Mouse (Mus musculus): ENCODE measurements at regions not wholly inside any gene's neighbourhood (a gene's known extent, or its start where the extent isn't known, plus 50 kb on each side); places are given as distances from the start of the nearest gene placed in this dataset.

DNA sequence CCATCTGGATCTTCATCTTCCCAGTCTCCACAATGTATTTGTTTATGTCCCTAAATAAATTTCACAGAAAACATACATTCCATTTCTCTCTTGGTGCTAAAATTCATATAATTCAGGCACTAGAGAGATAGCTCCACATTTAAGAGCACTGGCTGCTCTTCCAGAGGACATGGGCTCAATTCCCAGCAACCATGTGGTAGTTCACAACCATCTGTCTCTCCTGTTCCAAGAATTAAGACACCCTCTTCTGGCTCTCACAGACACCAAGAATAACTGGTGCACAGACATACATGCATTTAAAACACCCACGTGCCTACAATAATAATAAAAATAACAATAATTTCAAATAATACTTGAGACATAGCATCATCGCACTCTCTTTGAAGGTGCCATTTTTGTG lies 347.8 kb downstream of the Meis1 start:
- H3K27me3 ChIP-seq (ENCODE audit: control insufficient read depth, insufficient read depth, low read length), result no peaks in the 10 kb centered on the region
- WGBS, result 84% methylated on average over 2 of the region's 2 CpGs

DNA sequence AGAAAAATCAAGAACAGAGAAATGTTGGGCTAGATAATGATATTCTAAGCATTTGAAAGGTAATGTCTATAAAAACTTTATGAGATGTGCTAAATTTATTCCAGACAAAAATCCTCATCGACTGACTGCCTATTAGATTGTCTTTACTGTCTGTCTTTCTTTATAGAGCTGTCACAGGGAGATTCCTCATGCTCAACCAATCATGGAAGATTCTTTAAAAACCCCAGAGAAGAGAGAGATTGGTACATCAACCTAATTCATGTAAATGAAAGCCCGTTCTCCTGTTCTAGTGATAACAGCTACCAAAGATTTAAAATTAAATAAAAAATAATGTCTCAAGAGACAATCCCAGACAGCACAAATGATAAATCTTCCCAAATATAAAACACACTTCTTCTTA lies 349.5 kb downstream of the Meis1 start:
- no peak overlapping the region for H3K27ac ChIP-seq (ENCODE audit: low read depth)
- WGBS, result 88% methylated on average over 2 of the region's 2 CpGs
- H3K9ac ChIP-seq (replicated peaks; ENCODE audit: low read depth, low read length), result no peak overlapping the region
- H3K4me1 ChIP-seq (ENCODE audit: control insufficient read depth, insufficient read depth), result no peaks in the 10 kb centered on the region
- TF ChIP-seq CTCF (IDR thresholded peaks at IDR 0.05; ENCODE audit: low read depth) (no peak), EP300 (IDR thresholded peaks at IDR 0.05; ENCODE audit: low read depth) (no peak)
- no peak for DNase-seq (ENCODE audit: low spot score)
- no peak overlapping the region for H3K4me3 ChIP-seq (ENCODE audit: low read depth, low read length)
- H3K36me3 ChIP-seq (replicated peaks; ENCODE audit: control insufficient read depth, insufficient read depth, low read length), result no peaks in the 10 kb centered on the region
- no peaks in the 10 kb centered on the region for H3K27me3 ChIP-seq (ENCODE audit: control insufficient read depth, insufficient read depth, low read length)
- H3K9me3 ChIP-seq (replicated peaks; ENCODE audit: control insufficient read depth, low read length), result no peaks in the 10 kb centered on the region
- H3K4me2 ChIP-seq (ENCODE audit: low read depth, low read length), result no peak overlapping the region
- no peak for ATAC-seq (ENCODE audit: insufficient read depth, low read depth)

More for the DNA sequence above, 347.8 kb downstream of the Meis1 start:
- no peak overlapping the region for H3K27ac ChIP-seq (ENCODE audit: low read depth)
- no peak for TF ChIP-seq EP300 (IDR thresholded peaks at IDR 0.05; ENCODE audit: low read depth)
- TF ChIP-seq CTCF (IDR thresholded peaks at IDR 0.05; ENCODE audit: low read depth), result no peak
- H3K4me1 ChIP-seq (ENCODE audit: control insufficient read depth, insufficient read depth), result no peaks in the 10 kb centered on the region
- ATAC-seq (ENCODE audit: insufficient read depth, low read depth), result no peak
- no peak overlapping the region for H3K4me3 ChIP-seq (ENCODE audit: low read depth, low read length)
- no peak overlapping the region for H3K4me2 ChIP-seq (ENCODE audit: low read depth, low read length)
- no peaks in the 10 kb centered on the region for H3K36me3 ChIP-seq (replicated peaks; ENCODE audit: control insufficient read depth, insufficient read depth, low read length)
- H3K9me3 ChIP-seq (replicated peaks; ENCODE audit: control insufficient read depth, low read length), result no peaks in the 10 kb centered on the region
- DNase-seq (ENCODE audit: low spot score), result no peak
- no peak overlapping the region for H3K9ac ChIP-seq (replicated peaks; ENCODE audit: low read depth, low read length)

DNA sequence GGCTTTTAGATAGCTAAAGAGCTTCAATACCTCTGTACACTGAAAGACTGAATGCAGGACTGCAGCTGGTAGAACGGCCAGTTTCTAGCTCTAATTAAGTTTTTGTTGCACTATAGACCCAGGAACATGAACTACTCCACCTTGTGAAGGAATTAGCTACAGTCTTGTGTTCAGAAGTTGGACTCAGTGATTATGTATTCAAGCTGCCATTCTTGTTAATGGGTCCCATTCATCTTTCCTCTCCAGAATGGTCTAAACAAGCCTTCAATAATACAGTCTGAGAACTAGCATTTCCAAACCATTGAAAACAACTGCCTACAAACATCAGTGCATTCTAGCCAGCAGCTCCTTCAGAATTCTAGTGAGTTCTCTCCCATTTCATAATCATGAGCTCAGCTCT lies 362.4 kb downstream of the Meis1 start:
- TF ChIP-seq EP300 (IDR thresholded peaks at IDR 0.05; ENCODE audit: low read depth) (no peak), CTCF (IDR thresholded peaks at IDR 0.05; ENCODE audit: low read depth) (no peak)
- WGBS, result 70% methylated on average over 1 of the region's 1 CpGs

DNA sequence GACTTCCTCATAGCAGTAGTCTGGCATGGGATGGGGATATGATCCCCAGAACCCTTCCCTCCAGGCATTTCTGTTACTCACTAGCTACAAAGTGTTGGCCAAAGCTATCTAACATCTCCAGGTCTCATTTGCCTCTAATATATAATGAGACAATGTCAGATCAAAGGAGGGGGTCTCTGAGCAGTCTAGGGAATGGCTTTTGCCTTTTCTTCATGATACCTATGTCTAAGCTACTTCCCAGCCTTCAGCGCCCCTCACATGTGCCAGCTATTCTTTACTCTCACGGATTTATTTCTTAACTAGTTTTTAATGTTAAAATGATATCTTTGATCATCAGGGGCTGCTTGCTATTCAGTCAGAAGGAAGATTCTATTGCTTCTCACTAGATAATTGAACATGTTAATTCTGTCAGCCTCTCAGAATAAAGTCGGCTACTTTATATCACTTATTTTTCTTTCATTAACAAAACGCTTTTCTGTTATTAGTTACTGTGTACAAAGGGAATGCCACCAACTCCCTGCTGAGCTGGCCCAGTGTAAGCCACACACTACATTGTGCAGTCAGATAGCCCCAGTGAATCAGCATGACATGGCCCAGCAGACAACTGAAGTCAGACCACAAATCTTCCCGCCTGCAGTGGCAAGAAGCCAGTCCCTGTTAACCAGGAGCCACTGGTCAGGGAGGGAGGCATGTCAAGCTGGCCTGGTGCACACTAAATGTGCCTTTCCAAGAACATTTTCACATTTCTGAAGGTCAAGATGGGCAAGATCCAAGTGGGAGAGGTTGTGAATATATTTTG lies 386.6 kb downstream of the Meis1 start:
- no peaks in the 10 kb centered on the region for H3K4me1 ChIP-seq (ENCODE audit: control insufficient read depth, insufficient read depth)
- H3K4me2 ChIP-seq (ENCODE audit: low read depth, low read length), result no peak overlapping the region
- ATAC-seq (ENCODE audit: insufficient read depth, low read depth) (no peak), DNase-seq (ENCODE audit: low spot score) (no peak)
- no peaks in the 10 kb centered on the region for H3K27me3 ChIP-seq (ENCODE audit: control insufficient read depth, insufficient read depth, low read length)
- H3K9me3 ChIP-seq (replicated peaks; ENCODE audit: control insufficient read depth, low read length), result no peaks in the 10 kb centered on the region
- H3K4me3 ChIP-seq (ENCODE audit: low read depth, low read length), result no peak overlapping the region
- no peak overlapping the region for H3K9ac ChIP-seq (replicated peaks; ENCODE audit: low read depth, low read length)
- TF ChIP-seq CTCF (IDR thresholded peaks at IDR 0.05; ENCODE audit: low read depth) (no peak), EP300 (IDR thresholded peaks at IDR 0.05; ENCODE audit: low read depth) (no peak)
- 72% methylated on average over 5 of the region's 5 CpGs for WGBS
- H3K36me3 ChIP-seq (replicated peaks; ENCODE audit: control insufficient read depth, insufficient read depth, low read length), result no peaks in the 10 kb centered on the region
- H3K27ac ChIP-seq (ENCODE audit: low read depth), result no peak overlapping the region

More for the DNA sequence above, 362.4 kb downstream of the Meis1 start:
- no peak overlapping the region for H3K27ac ChIP-seq (ENCODE audit: low read depth)
- no peaks in the 10 kb centered on the region for H3K9me3 ChIP-seq (replicated peaks; ENCODE audit: control insufficient read depth, low read length)
- ATAC-seq (ENCODE audit: insufficient read depth, low read depth) (no peak), DNase-seq (ENCODE audit: low spot score) (no peak)
- H3K36me3 ChIP-seq (replicated peaks; ENCODE audit: control insufficient read depth, insufficient read depth, low read length), result no peaks in the 10 kb centered on the region
- no peaks in the 10 kb centered on the region for H3K4me1 ChIP-seq (ENCODE audit: control insufficient read depth, insufficient read depth)
- H3K4me2 ChIP-seq (ENCODE audit: low read depth, low read length), result no peak overlapping the region
- no peak overlapping the region for H3K9ac ChIP-seq (replicated peaks; ENCODE audit: low read depth, low read length)
- H3K27me3 ChIP-seq (ENCODE audit: control insufficient read depth, insufficient read depth, low read length), result no peaks in the 10 kb centered on the region
- no peak overlapping the region for H3K4me3 ChIP-seq (ENCODE audit: low read depth, low read length)

DNA sequence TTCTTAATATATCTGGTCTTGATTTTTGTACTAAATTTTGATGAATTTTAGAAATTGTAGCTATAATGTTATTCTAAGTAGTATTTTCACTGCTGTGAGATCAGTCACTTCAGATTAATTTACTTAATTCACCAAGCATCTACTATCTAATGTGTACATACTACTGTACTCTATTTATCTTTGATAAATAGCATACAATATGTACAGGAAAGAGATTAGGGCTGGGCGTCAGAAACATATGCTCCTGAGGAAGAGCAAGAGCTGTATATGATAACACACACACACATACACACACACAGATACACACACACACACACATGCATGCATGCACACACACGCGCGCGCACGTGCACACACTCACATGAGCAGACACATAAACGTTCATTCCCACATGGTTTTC lies 387.2 kb downstream of the Meis1 start:
- H3K36me3 ChIP-seq (replicated peaks; ENCODE audit: control insufficient read depth, insufficient read depth, low read length), result no peaks in the 10 kb centered on the region
- H3K4me2 ChIP-seq (ENCODE audit: low read depth, low read length), result no peak overlapping the region
- ATAC-seq (ENCODE audit: insufficient read depth, low read depth) (no peak), DNase-seq (ENCODE audit: low spot score) (no peak)
- H3K27ac ChIP-seq (ENCODE audit: low read depth), result no peak overlapping the region
- H3K4me3 ChIP-seq (ENCODE audit: low read depth, low read length), result no peak overlapping the region
- H3K9ac ChIP-seq (replicated peaks; ENCODE audit: low read depth, low read length), result no peak overlapping the region
- H3K4me1 ChIP-seq (ENCODE audit: control insufficient read depth, insufficient read depth), result no peaks in the 10 kb centered on the region
- WGBS, result 84% methylated on average over 7 of the region's 7 CpGs
- H3K27me3 ChIP-seq (ENCODE audit: control insufficient read depth, insufficient read depth, low read length), result no peaks in the 10 kb centered on the region
- no peaks in the 10 kb centered on the region for H3K9me3 ChIP-seq (replicated peaks; ENCODE audit: control insufficient read depth, low read length)
- no peak for TF ChIP-seq CTCF (IDR thresholded peaks at IDR 0.05; ENCODE audit: low read depth)
- TF ChIP-seq EP300 (IDR thresholded peaks at IDR 0.05; ENCODE audit: low read depth), result no peak

DNA sequence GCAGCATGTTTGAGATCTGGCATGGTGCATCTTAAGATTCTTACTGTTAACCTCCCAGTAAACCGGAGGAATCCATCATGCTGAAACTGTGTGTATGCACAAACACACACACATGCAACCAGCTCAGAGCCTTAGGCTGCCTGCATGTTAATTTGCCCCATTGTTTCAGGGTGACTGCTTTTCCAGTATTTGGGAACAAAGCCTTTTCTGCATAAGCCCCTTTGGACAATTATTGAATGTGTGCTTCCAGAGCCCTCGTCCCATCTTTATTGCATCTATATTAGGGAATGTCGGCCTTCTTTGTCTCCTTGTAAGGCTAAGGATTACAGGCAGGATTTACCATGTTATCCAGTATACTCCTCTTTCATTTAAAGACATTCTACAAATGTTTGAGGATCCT lies 397.0 kb downstream of the Meis1 start:
- ATAC-seq (ENCODE audit: insufficient read depth, low read depth) (no peak), DNase-seq (ENCODE audit: low spot score) (no peak)
- Histone ChIP-seq H3K27ac (ENCODE audit: low read depth) (no peak overlapping the region), H3K9ac (replicated peaks; ENCODE audit: low read depth, low read length) (no peak overlapping the region), H3K27me3 (ENCODE audit: control insufficient read depth, insufficient read depth, low read length) (no peaks in the 10 kb centered on the region), H3K4me2 (ENCODE audit: low read depth, low read length) (no peak overlapping the region), H3K4me1 (ENCODE audit: control insufficient read depth, insufficient read depth) (no peaks in the 10 kb centered on the region), H3K4me3 (ENCODE audit: low read depth, low read length) (no peak overlapping the region), H3K9me3 (replicated peaks; ENCODE audit: control insufficient read depth, low read length) (no peaks in the 10 kb centered on the region), H3K36me3 (replicated peaks; ENCODE audit: control insufficient read depth, insufficient read depth, low read length) (no peaks in the 10 kb centered on the region)
- WGBS, result 73% methylated on average over 3 of the region's 3 CpGs
- TF ChIP-seq CTCF (IDR thresholded peaks at IDR 0.05; ENCODE audit: low read depth) (no peak), EP300 (IDR thresholded peaks at IDR 0.05; ENCODE audit: low read depth) (no peak)
